Mouse (Mus musculus): Measurements from ENCODE around the gene Cog4.
"Not testable (repeated sequence)": the region's sequence is repeated elsewhere in the genome, so short reads cannot be mapped to it uniquely, and the experiment has no call there.

Gene Cog4

DNA sequence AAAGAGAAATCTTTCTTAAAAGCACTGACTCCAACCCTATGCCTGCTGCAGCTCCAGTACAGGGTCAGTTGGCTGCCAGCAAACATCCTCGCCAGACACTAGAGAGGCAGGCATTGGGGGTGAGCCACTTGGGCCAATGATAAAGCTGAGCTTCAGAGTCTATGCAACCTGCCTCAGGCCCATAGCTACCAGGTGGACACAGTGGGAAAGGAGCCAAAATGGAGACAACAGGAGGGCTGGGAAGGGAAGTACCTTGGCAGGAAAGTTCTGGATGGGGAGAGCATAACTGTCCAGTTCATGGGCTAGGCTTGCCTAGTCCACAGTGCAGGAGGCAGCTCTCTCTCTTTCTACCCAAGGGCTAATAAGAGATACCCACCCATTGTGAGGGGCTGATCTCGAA lies 46.5 kb downstream of the Cog4 start:
- peak; percentile 68 to 71 for DNase-seq

- DNase-seq: no peak
Observed at GRCm38 (mm10) chr8:110894851-110895250, 48.5 kb downstream of the Cog4 start.

DNA sequence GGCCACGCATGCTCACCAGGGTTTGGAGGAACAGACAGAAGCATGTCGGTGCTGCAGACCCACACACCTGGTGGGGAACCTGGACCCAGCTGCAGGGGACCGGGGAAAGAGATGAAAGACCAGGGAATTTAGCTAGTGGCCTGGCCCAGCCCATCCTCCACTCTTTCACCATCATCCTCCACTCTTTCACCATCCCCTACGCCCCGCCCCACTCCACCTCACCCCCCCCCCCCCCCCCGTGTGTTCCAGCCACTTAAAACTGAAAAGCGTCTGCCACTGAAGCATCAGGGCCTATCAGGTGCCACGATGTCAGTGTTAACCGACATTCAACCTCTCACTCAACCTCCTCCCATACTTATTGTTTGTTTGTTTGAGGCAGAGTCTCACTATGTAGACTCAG lies 48.9 kb downstream of the Cog4 start:
- DNase-seq: no peak

DNA sequence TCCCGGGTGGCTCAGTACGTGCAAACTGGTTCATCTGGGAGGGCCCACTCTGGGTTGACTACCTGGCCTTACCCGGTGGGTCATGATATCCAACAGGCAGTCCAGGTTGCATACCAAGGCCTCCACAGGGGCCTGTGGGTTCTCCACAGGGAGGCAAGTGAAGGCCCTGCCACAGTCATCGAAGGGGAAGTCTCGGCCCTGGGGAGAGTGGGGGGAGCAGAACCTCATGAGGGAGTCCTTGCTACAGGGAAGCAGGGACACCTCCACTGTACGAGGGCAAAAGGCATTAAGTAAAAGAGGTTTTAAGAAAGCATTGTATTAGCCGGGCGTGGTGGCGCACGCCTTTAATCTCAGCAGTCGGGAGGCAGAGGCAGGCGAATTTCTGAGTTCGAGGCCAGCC lies 49.4 kb downstream of the Cog4 start:
- no peak for DNase-seq

GRCm38 (mm10) chr8:110897495-110897894 lies 51.1 kb downstream of the Cog4 start:
- DNase-seq: no peak

DNA sequence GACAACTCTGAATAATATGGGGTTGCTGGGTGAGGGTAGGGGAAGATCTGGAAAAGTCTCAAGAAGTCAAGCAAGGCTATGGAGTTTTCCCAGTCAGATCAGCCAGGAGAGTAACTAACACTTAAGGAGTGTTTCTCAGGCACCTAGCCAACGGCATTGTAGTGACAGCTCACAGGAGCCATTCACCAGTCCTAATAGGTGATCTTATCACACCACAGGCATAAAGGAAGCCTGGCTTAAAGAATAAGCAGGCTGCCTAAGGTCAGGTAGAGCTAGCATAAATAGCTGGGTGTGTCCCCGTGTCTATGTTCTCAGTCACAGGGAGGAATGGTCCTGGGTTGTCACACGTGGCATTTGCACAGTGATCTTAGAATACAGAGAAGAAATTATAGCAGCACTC lies 54.7 kb downstream of the Cog4 start:
- DNase-seq: no peak

DNA sequence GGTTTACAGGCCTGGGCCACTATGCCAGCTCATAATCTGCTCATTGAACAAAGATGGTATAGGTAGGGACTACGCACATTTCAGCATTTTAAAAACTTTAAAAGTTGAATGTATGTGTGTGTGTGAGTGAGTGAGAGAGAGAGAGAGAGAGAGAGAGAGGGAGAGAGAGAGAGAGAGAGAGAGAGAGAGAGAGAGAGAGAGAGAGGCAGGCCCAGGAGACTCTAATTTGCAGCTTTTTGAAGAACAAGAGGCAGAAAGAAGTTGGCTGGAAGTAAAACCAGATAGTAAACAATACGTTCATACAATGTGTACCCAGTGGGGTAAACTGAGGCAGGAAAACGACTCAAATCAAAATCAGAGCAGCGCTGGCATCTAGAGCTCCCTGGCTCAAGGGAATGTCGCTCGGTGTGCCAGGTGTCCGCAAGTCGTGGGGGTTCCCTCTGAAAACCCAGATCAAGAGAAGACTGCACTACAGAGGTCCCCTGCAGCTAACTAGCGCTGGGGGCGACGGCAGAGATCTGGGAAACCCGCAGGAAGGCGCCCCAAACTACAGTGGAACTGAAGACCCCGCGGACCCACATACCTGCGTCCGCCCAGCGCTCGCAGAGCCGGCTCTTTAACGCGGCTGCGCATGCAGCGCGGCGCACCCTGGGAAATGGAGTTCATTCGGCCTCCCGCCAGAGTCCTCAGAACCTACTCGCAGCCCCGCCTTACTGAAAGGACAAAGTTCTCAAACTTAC lies 55.6 kb downstream of the Cog4 start, which contains the start of gene Fuk:
Fuk (minus strand) TSS at position 650 of the 740 bp plus-strand sequence.
- DNase-seq: peak; percentile 86

DNA sequence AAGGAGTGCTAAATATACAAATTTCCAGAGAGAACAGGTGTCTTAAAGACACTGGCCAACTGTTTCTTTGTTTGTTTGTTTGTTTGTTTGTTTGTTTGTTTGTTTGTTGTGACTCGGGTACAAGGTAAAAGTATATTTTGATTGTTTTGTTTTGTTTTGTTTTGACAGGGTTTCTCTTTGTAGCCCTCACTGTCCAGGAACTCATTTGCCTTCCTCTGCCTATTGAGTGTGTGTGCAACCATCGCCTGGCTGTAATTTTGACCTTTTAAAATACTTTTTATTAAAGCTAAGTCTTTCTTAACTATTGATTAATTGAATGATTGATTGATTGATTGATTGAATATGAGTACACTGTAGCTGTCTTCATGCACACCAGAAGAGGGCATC lies 56.2 kb downstream of the Cog4 start:
- no peak for DNase-seq

- no peak for DNase-seq
Observed at GRCm38 (mm10) chr8:110905404-110905803, 59.0 kb downstream of the Cog4 start.

- no peak for DNase-seq
Observed at GRCm38 (mm10) chr8:110906682-110907081, 60.3 kb downstream of the Cog4 start.

DNA sequence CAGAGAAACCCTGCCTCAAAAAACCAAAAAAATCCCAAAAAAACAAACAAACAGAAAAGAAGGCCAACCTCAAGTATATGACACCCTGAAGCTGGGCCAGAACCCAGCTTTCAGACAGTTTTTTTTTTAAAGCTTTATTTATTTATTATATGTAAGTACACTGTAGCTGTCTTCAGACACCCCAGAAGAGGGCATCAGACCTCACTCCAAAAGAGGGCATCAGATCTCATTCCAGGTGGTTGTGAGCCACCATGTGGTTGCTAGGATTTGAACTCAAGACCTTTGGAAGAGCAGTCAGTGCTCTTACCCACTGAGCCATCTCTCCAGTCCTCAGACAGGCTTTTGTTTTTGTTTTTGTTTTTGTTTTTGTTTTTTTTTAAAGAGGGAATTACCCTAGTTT lies 63.5 kb downstream of the Cog4 start:
- not testable (repeated sequence) for DNase-seq

DNA sequence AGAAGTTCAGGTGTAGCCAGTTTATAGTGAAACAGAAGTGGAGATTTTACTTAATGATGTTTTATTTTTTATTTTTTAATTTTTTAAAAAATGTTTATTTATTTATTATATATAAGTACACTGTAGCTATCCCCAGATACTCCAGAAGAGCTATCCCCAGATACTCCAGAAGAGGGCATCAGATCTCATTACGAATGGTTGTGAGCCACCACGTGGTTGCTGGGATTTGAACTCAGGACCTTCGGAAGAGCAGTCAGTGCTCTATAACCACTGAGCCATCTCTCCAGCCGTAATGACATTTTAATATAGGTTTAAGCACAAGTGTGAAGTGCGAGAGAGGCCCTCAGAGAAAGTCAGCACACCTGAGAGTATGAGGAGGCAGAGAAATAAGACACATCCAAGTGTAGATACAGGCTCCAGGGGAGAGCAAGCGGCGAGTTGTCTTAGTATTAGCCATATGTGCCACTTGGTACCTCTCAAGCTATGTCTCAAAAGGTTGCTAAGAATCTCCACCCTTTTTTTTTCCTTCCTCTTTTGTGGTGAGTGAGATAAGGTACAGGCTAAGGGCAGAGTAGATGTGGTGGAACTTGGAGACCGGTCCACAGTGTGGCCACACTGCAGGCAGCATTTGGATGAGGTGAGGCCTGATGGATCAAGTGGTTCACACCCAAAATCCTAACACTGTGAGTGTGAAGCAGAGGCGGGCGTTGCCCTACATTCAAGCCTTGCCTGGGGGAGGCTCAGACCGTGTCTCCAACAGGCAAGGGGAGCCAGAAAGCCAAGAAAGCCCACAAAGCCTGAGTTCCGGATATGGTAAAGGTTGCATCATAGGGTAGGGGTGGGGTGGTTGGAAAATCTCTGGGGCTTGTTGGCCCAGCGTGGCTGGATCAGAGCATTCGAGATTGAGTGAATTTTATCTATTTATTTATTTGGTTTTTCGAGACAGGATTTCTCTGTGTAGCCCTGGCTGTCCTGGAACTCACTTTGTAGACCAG lies 65.5 kb downstream of the Cog4 start:
- DNase-seq: no peak

DNA sequence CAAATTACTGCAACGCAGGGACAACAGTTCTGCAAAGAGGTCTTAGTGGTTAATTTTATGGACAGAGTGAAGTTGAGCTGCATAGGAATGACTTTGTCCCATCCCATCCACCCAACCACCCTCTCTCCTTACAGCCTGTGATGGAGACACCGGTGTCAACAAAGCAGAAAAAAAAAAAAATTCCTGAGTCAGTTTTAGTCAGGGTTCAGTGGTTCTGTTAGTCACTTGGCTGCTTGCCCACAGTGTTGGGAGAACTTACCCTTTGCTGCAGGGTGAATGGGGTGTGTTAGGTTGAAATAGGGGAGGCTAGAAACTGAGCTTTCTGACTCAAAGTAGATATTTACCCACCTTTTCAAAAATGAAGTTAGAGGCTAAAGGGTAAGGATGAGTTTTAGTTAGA lies 71.0 kb downstream of the Cog4 start:
- DNase-seq: no peak

- DNase-seq: no peak
Observed at GRCm38 (mm10) chr8:110918027-110918426, 71.6 kb downstream of the Cog4 start.

GRCm38 (mm10) chr8:110918460-110918859 lies 72.1 kb downstream of the Cog4 start:
- no peak for DNase-seq

DNA sequence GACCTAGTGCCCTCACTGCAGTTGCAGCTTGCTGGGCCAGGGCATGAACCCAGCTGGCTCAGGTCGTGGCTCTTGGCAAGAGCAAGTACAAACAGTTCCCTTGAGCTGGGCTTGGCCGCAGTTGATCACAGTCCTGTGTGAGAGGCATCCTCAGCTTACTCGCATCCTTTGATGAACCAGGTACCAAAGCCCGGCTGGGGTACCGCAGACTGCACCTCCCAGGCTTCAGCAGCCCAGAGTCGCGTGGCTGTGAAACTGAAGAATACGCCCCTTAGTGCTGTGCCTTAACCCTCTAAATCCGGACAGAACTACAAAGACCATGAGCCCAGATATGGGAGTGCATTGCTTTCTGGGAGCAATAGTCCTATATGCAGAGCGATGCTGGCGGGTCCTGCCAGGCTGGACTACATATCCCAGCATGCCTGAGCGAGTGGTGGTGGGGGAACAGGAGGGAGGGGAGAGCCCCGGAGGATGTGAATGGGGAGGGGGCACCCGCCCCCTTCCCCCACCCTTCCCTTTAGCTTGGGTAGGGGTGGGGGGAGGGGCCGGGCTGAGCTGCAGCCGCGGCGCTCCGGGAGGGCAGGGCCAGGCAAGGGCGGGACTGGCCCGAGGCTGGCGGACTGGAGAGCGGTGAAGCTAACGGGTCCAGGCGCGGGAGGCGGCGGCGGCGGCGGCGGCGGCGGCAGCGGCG lies 73.1 kb downstream of the Cog4 start, which contains the start of gene St3gal2:
St3gal2 (plus strand) TSS at position 582 of the 691 bp plus-strand sequence.
- DNase-seq: peak; percentile 86 to 88

GRCm38 (mm10) chr8:110920032-110920772 lies 73.8 kb downstream of the Cog4 start:
- DNase-seq: no peak

DNA sequence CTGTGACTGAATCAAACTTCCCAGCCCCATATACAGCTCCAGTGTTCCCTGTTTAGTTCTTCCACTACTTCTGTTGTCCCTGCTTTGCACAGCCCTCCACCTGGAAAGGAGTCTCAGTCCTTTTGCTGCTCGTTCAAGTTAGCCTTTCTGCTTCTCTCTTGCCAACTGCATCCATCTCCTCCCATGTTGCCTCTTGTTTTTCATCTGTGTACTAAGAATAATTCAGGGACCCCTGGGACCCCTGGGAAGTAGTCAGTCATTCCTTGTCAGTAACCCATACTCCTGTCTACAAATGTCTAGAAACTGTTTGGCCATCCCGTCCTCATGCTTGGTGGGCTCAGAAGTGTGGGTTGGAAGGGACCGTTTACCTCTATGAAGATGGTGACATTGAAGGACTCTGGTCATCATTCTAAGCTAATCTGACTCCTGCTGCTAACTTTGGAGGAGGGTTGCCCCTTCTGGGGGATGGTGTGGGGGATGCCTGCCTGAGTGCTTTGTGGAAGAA lies 74.4 kb downstream of the Cog4 start:
- no peak for DNase-seq

DNA sequence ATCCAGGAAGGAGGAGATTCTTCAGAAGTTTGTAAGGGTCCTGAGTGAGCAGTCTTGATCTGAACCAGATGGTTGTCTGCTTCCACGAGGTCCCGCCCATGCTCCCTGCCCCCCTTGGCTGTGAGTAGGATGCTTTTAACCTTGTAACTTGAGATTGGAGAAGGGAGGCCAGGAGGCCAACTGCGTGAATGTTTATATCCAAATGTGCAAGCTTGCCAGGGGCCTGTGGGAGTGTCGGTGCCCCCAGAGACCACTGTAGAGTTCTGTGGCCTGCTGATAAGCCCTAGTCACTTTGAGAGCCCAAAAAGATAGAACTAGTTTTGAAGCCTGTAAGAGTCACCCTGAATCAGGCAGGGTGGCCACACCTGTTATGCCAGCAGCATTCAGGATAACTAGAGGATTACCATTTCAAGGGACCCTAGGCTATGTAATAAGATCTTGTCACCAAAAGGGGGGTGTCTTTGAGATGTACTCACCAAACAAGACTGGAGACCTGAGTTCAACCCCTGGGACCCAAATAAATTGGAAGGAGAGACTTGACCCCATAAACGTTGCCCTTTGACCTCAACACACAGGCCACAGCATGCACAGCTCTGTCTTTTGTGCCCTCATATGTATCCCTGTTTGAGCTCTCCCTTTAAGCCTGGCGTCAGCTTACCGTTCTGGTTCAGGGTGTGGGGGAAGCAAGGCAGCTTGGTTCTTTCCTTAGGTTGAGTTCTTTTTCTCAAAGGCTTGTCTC lies 75.3 kb downstream of the Cog4 start:
- no peak for DNase-seq

- no peak for DNase-seq
Observed at GRCm38 (mm10) chr8:110925691-110926140, 79.3 kb downstream of the Cog4 start.

DNA sequence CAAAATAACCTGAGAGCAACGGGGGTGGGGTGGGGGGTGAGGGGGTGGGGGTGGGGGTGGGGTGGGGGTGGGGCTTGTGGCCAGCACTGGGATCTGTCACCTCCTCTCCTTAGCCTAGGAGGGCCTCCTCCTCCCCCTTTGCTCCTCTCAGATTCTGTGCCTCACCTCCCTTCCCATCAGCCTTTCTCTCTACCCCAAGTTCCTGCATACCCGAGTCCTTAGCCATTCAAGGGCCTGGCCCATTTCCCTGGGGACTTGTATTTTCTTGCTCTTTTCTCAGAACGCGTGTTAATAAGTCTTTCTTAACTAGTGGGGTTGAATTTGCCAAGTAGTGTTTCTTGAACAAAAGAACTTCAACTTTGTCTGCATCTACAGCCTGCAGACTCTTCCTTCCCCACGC lies 80.3 kb downstream of the Cog4 start:
- DNase-seq: no peak
